Mouse (Mus musculus): Measurements from ENCODE around the gene Asic2.

Gene Asic2

GRCm38 (mm10) chr11:81148423-81148822 lies 819.8 kb downstream of the Asic2 start:
- in situ Hi-C loops (cut with MboI; ENCODE audit: low pct_unique_long_range_greater_than_20kb in 1 of 2, low sequenced_read_pairs in 2 of 2, unreplicated experiment in 1 of 2): no loop called here

GRCm38 (mm10) chr11:81146574-81147157 lies 821.6 kb downstream of the Asic2 start:
- in situ Hi-C loops (cut with MboI; ENCODE audit: low pct_unique_long_range_greater_than_20kb in 1 of 2, low sequenced_read_pairs in 2 of 2, unreplicated experiment in 1 of 2): no loop called here

- in situ Hi-C loops (cut with MboI; ENCODE audit: low pct_unique_long_range_greater_than_20kb in 1 of 2, low sequenced_read_pairs in 2 of 2, unreplicated experiment in 1 of 2): no loop called here
These were observed 833.1 kb downstream of the Asic2 start for GRCm38 (mm10) chr11:81135141-81135540.

GRCm38 (mm10) chr11:81133950-81134349 lies 834.3 kb downstream of the Asic2 start:
- in situ Hi-C loops (cut with MboI; ENCODE audit: low pct_unique_long_range_greater_than_20kb in 1 of 2, low sequenced_read_pairs in 2 of 2, unreplicated experiment in 1 of 2): no loop called here

- in situ Hi-C loops (cut with MboI; ENCODE audit: low pct_unique_long_range_greater_than_20kb in 1 of 2, low sequenced_read_pairs in 2 of 2, unreplicated experiment in 1 of 2): no loop called here
These were observed 835.6 kb downstream of the Asic2 start for GRCm38 (mm10) chr11:81132669-81133068.

GRCm38 (mm10) chr11:81124363-81124762 lies 843.9 kb downstream of the Asic2 start:
- in situ Hi-C loops (cut with MboI; ENCODE audit: low pct_unique_long_range_greater_than_20kb in 1 of 2, low sequenced_read_pairs in 2 of 2, unreplicated experiment in 1 of 2): no loop called here

- in situ Hi-C loops (cut with MboI; ENCODE audit: low pct_unique_long_range_greater_than_20kb in 1 of 2, low sequenced_read_pairs in 2 of 2, unreplicated experiment in 1 of 2): no loop called here
These were observed 848.2 kb downstream of the Asic2 start for GRCm38 (mm10) chr11:81120024-81120576.

GRCm38 (mm10) chr11:81118055-81118454 lies 850.2 kb downstream of the Asic2 start:
- in situ Hi-C loops (cut with MboI; ENCODE audit: low pct_unique_long_range_greater_than_20kb in 1 of 2, low sequenced_read_pairs in 2 of 2, unreplicated experiment in 1 of 2): no loop called here

- in situ Hi-C loops (cut with MboI; ENCODE audit: low pct_unique_long_range_greater_than_20kb in 1 of 2, low sequenced_read_pairs in 2 of 2, unreplicated experiment in 1 of 2): no loop called here
These were observed 852.6 kb downstream of the Asic2 start for GRCm38 (mm10) chr11:81115666-81116065.

- in situ Hi-C loops (cut with MboI; ENCODE audit: low pct_unique_long_range_greater_than_20kb in 1 of 2, low sequenced_read_pairs in 2 of 2, unreplicated experiment in 1 of 2): no loop called here
These were observed 856.6 kb downstream of the Asic2 start for GRCm38 (mm10) chr11:81111626-81112025.

GRCm38 (mm10) chr11:81110049-81110448 lies 858.2 kb downstream of the Asic2 start:
- in situ Hi-C loops (cut with MboI; ENCODE audit: low pct_unique_long_range_greater_than_20kb in 1 of 2, low sequenced_read_pairs in 2 of 2, unreplicated experiment in 1 of 2): no loop called here

GRCm38 (mm10) chr11:81106949-81107348 lies 861.3 kb downstream of the Asic2 start:
- in situ Hi-C loops (cut with MboI; ENCODE audit: low pct_unique_long_range_greater_than_20kb in 1 of 2, low sequenced_read_pairs in 2 of 2, unreplicated experiment in 1 of 2): no loop called here

- in situ Hi-C loops (cut with MboI; ENCODE audit: low pct_unique_long_range_greater_than_20kb in 1 of 2, low sequenced_read_pairs in 2 of 2, unreplicated experiment in 1 of 2): no loop called here
These were observed 867.4 kb downstream of the Asic2 start for GRCm38 (mm10) chr11:81100829-81101228.

- in situ Hi-C loops (cut with MboI; ENCODE audit: low pct_unique_long_range_greater_than_20kb in 1 of 2, low sequenced_read_pairs in 2 of 2, unreplicated experiment in 1 of 2): no loop called here
These were observed 872.2 kb downstream of the Asic2 start for GRCm38 (mm10) chr11:81096011-81096410.

- in situ Hi-C loops (cut with MboI; ENCODE audit: low pct_unique_long_range_greater_than_20kb in 1 of 2, low sequenced_read_pairs in 2 of 2, unreplicated experiment in 1 of 2): no loop called here
These were observed 873.7 kb downstream of the Asic2 start for GRCm38 (mm10) chr11:81094581-81094980.

GRCm38 (mm10) chr11:81092161-81092560 lies 876.1 kb downstream of the Asic2 start:
- in situ Hi-C loops (cut with MboI; ENCODE audit: low pct_unique_long_range_greater_than_20kb in 1 of 2, low sequenced_read_pairs in 2 of 2, unreplicated experiment in 1 of 2): no loop called here

GRCm38 (mm10) chr11:81083822-81084221 lies 884.4 kb downstream of the Asic2 start:
- in situ Hi-C loops (cut with MboI; ENCODE audit: low pct_unique_long_range_greater_than_20kb in 1 of 2, low sequenced_read_pairs in 2 of 2, unreplicated experiment in 1 of 2): no loop called here

GRCm38 (mm10) chr11:81080076-81080805 lies 888.0 kb downstream of the Asic2 start:
- in situ Hi-C loops (cut with MboI; ENCODE audit: low pct_unique_long_range_greater_than_20kb in 1 of 2, low sequenced_read_pairs in 2 of 2, unreplicated experiment in 1 of 2): no loop called here

GRCm38 (mm10) chr11:81079237-81079636 lies 889.0 kb downstream of the Asic2 start:
- in situ Hi-C loops (cut with MboI; ENCODE audit: low pct_unique_long_range_greater_than_20kb in 1 of 2, low sequenced_read_pairs in 2 of 2, unreplicated experiment in 1 of 2): no loop called here

- in situ Hi-C loops (cut with MboI; ENCODE audit: low pct_unique_long_range_greater_than_20kb in 1 of 2, low sequenced_read_pairs in 2 of 2, unreplicated experiment in 1 of 2): no loop called here
These were observed 896.4 kb downstream of the Asic2 start for GRCm38 (mm10) chr11:81071836-81072235.

All from mouse embryonic stem cell (cell line).